ENCODE assay signal across 9 mouse cellular contexts in the genomic region with DNA sequence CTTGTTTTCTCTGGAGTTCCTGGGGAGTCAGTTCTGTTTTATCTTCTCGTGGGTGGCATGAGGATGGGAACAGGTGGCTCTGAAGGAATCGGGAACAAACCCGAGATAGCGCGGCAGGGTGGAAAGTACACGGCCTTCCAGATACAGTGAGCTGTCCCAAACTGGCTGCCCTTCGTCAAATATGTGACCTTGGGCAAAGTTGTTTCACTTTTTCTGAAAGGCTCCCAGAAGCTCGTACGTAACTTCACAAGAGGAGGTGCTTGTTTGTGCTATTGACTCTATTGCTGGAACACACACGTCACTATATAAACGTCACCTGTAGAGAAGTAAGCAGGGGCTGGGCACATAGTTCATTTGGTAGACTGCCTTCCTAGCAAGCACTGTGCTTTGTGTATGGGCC. TPM values are rescaled to one million over a fixed set of nuclear protein-coding genes. Genes with fewer than 3 reads are reported as not detected.
DNase-seq lines count a peak whose midpoint lies in the region; ATAC-seq and TF ChIP-seq lines count a peak whose summit lies in the region.
"Had no signal": no experiment of that assay in that cellular context is flagged by ENCODE, and none has a peak within 500 bp of the region (broad histone marks: within the 10 kb centered on the region; RNA-seq: fewer than 3 reads in every experiment).

No protein-coding gene starts in this region.

- no peaks in the 10 kb centered on the region for H3K27me3 ChIP-seq in cerebellum, adult 2 months (ENCODE audit: control insufficient read depth, insufficient read depth, low read length)
- peaks cover 19% of the 10 kb centered on the region for H3K27me3 ChIP-seq in limb, embryonic 13.5 days
- H3K27me3 ChIP-seq in midbrain, embryonic 15.5 days (replicated peaks), result peaks cover 7% of the 10 kb centered on the region

- ATAC-seq in limb, embryonic 13.5 days (ENCODE audit: low FRiP score, low read depth), result 0 out of 2 replicates have a peak, but pooled peaks have one; percentile 24
- peak; percentile 40 for ATAC-seq in midbrain, embryonic 15.5 days (replicated peaks)

- intact Hi-C loops in heart, postnatal 10 days (cut with DNase I), result no loop called here

- no peaks in the 10 kb centered on the region for H3K4me1 ChIP-seq in cerebellum, adult 2 months (ENCODE audit: control insufficient read depth, insufficient read depth, low read length)
- H3K4me1 ChIP-seq in bone marrow, adult 2 months (ENCODE audit: control insufficient read depth, insufficient read depth, low read length), result no peaks in the 10 kb centered on the region; the same call in 1 of the 2 replicates
- peaks cover 8% of the 10 kb centered on the region for H3K4me1 ChIP-seq in limb, embryonic 13.5 days
- H3K4me1 ChIP-seq in midbrain, embryonic 15.5 days, result peaks cover 11% of the 10 kb centered on the region

- no peak for TF ChIP-seq POLR2A in cerebellum, adult 2 months (IDR thresholded peaks at IDR 0.05; ENCODE audit: borderline replicate concordance, insufficient read depth, low read length)
- TF ChIP-seq POLR2A in bone marrow, adult 2 months (IDR thresholded peaks at IDR 0.05; ENCODE audit: borderline replicate concordance, control insufficient read depth, low read depth, low read length), result no peak

- TF ChIP-seq CTCF in cerebellum, adult 2 months (IDR thresholded peaks at IDR 0.05; ENCODE audit: borderline replicate concordance, insufficient read depth, low read depth, low read length), result no peak
- TF ChIP-seq CTCF in bone marrow, adult 2 months (IDR thresholded peaks at IDR 0.05; ENCODE audit: control insufficient read depth, insufficient read depth, low read length), result no peak

- peak overlapping the region; percentile 72 for H3K4me3 ChIP-seq in cerebellum, adult 2 months (replicated peaks; ENCODE audit: insufficient read depth, low read depth, low read length)
- peak overlapping the region; percentile 54 for H3K4me3 ChIP-seq in bone marrow, adult 2 months (replicated peaks; ENCODE audit: control insufficient read depth, low read depth, low read length)
- H3K4me3 ChIP-seq in limb, embryonic 13.5 days, result peak overlapping the region; percentile 58
- peak overlapping the region; percentile 62 for H3K4me3 ChIP-seq in midbrain, embryonic 15.5 days

- no peak overlapping the region for H3K27ac ChIP-seq in cerebellum, adult 2 months (ENCODE audit: insufficient read depth, low read length)
- peak overlapping the region; percentile 75 for H3K27ac ChIP-seq in bone marrow, adult 2 months (ENCODE audit: control insufficient read depth, insufficient read depth, low read depth, low read length, poor library complexity)
- H3K27ac ChIP-seq in limb, embryonic 13.5 days, result no peak overlapping the region
- no peak overlapping the region for H3K27ac ChIP-seq in midbrain, embryonic 15.5 days

- under 1% methylated on average over 11 of the region's 11 CpGs for WGBS in cerebellum, adult 2 months
- WGBS in bone marrow, adult 2 months, result 2% methylated on average over 11 of the region's 11 CpGs
- whole genome bisulfite sequencing in limb, embryonic 13.5 days, result 6% methylated on average over 11 of the region's 11 CpGs
- 4% methylated on average over 11 of the region's 11 CpGs for WGBS in midbrain, embryonic 15.5 days

- no peak for DNase-seq in cerebellum, adult 2 months
- no peak for DNase-seq in cerebellum, adult 9-11 months
- DNase-seq in 416B (ENCODE audit: low read depth), result peak; percentile 67
- peak; percentile 13 to 14 for DNase-seq in heart, postnatal 10 days
- peak; percentile 66 for DNase-seq in thymus, postnatal 14 days

- no peaks in the 10 kb centered on the region for H3K36me3 ChIP-seq in limb, embryonic 13.5 days
- H3K36me3 ChIP-seq in midbrain, embryonic 15.5 days (replicated peaks), result no peaks in the 10 kb centered on the region
- H3K36me3 ChIP-seq: G1E had no signal

- peak overlapping the region; percentile 95 for H3K4me2 ChIP-seq in limb, embryonic 13.5 days (replicated peaks)
- peak overlapping the region; percentile 99 for H3K4me2 ChIP-seq in midbrain, embryonic 15.5 days

- H3K9ac ChIP-seq in limb, embryonic 13.5 days, result no peak overlapping the region
- H3K9ac ChIP-seq in midbrain, embryonic 15.5 days, result peak overlapping the region; percentile 42

- H3K9me3 ChIP-seq in limb, embryonic 13.5 days, result no peaks in the 10 kb centered on the region
- H3K9me3 ChIP-seq in midbrain, embryonic 15.5 days, result no peaks in the 10 kb centered on the region
- H3K9me3 ChIP-seq: G1E had no signal

RNA-seq across cellular contexts. Expression of a gene that starts 49.9 kb away (rescaled TPM):
- polyA plus RNA-seq in cerebellum, adult 2 months (2012; rRNA removed), result not detected in 2 replicates
- polyA plus RNA-seq in bone marrow, adult 2 months (2011; ENCODE audit: insufficient read depth, insufficient read length, low replicate concordance, missing spikeins), result not detected in 2 replicates
- total RNA-seq in heart, postnatal 10 days (2021), result not detected
- not detected in 2 replicates for polyA plus RNA-seq in limb, embryonic 13.5 days (2015; fragmentation: Nextera tagmentation; extraction: Ambion mirVana)
- not detected in 2 replicates for polyA plus RNA-seq in midbrain, embryonic 15.5 days (2015; fragmentation: Nextera tagmentation; extraction: Ambion mirVana)
- total RNA-seq: G1E had no signal
- polyA plus RNA-seq: G1E had no signal

Comparison
In these comparisons a context has a peak if more than half of its experiments do, and no peak if none do; other contexts are left out.
1. DNase-seq: peak in 416B (single experiment), heart, postnatal 10 days (2 of 2) and thymus, postnatal 14 days (single experiment); none in cerebellum, adult 2 months (0 of 2) and cerebellum, adult 9-11 months (single experiment).
2. Peak in every context shown above with its lines, with median percentiles within 50 percentile points of each other: H3K4me3 ChIP-seq.